Mouse (Mus musculus): Measurements from ENCODE around the gene Dkc1.

DNA sequence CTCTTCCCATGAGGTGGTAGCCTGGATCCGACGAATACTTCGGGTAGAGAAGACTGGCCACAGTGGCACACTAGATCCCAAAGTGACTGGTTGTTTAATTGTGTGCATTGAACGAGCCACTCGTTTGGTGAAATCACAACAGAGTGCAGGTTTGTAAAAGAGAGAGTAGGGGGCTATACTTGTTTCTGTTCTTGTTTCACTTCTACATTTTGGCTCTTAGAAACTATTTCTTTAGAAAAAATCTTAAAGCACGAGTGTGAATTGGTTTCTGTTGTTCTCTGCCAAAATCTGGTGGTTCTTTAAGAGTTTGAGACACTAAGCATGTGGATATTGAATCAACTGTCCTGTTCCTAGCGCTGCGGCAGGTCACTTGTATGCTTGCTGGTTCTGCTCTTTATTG is 3.1 kb downstream of the Dkc1 start:
- TF ChIP-seq CTCF (IDR thresholded peaks at IDR 0.05; ENCODE audit: control insufficient read depth, insufficient read depth, insufficient replicate concordance, low read depth, low read length) (no peak), POLR2A (IDR thresholded peaks at IDR 0.05; ENCODE audit: control insufficient read depth, low read depth, low read length) (no peak)

Measured in testis, adult 2 months (tissue).